Mouse (Mus musculus) adrenal gland, adult 18-20 months (tissue): ENCODE measurements around the gene Ccdc85c. TPM values are rescaled to one million over a fixed set of nuclear protein-coding genes. Genes with fewer than 3 reads are reported as not detected.

Experiments
- DNase-seq, 2 experiments: peaks; one replicate each; pipeline ENCODE4 v3.0.0; 2021 to 2022; ENCODE audit warnings: low spot score in 2 of 2
- total RNA-seq, 2 experiments: library from RNA; stranded (reverse); gene quantifications; 1 replicate in 1 of 2; 2 replicates in 1 of 2; pipeline ENCODE4 v1.2.3; 2021

Ccdc85c gene
- total RNA-seq, 2 experiments from 2014 or later = 21.3 to 22.9 TPM

DNA sequence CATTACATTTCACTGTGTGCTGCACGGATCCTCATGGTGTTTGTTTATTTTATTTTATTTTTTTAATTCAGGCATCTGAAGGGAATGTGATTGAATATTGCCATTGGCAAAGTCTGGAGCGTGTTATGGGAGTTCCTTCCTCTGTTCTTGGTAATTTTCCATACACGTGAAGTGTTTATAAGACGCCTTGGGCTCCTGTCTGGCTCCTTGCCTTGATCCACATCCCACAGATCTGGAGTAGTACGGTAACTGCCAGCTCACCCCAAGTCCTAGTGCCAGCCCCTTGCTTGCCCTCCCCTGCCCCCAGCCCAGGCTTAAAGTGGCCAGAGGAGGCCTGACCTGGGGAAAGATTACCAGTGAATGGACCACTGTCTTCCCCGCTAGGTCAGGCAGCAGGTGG, 25.8 kb upstream of the Ccdc85c start:
- DNase-seq = no peak

DNA sequence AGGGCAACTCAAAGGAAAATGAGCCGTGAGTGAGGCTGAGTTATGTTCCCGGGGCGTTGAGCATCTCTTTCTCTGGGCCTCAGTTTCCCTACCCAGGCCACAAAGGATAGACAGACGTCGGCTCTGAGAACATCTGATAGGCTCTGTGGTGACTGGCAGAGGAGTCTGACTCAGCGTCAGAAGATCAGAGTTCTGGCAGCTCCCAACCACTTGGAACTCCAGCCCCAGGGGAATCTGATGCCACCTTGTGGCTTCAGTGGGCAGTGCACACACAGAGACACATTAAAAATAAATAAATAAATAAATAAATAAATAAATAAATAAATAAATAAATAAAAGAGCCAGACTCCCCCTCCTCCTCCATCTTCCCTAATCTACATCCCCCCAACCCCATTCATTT, 21.8 kb upstream of the Ccdc85c start:
- DNase-seq = no peak

DNA sequence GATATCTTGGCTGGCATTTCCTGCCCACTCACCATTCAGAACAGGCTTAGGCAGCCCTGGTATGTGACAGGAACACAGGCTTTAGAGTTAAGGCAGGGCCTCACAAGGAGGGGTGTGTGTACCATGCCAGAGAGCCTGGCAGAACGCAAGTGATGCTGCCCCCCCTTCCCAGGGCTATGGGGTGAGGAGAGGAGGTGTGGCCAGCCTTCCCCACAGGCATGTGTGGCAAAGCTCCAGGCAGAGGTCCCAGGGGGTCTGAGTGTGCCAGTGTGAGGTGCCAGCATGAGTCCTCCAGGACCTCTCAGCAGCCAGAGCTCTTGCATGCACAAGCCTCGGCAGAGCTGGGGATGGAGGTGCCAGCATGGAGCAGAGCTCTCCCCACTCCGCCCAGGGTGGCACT, 19.4 kb upstream of the Ccdc85c start:
- DNase-seq = no peak

DNA sequence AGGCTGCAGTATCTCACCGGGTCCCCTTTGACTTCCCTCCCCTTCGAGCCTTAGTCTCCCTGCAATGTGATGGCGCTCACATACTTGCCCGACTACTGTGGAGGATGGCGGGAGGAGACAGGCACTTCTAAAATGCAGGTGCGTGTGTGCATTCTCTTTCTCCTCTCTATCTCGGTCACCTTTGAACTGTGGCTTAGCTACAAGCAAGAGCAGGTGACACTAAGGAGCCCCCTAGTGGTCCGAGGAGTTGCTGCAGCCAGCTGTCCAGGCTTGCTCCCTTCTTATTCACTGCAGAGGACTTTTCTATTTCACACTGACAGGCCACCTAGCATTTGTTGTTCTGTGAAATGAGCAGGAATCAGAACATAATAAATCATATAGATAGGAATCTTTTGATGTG, 17.7 kb upstream of the Ccdc85c start:
- DNase-seq = peak; percentile 67 to 68

DNA sequence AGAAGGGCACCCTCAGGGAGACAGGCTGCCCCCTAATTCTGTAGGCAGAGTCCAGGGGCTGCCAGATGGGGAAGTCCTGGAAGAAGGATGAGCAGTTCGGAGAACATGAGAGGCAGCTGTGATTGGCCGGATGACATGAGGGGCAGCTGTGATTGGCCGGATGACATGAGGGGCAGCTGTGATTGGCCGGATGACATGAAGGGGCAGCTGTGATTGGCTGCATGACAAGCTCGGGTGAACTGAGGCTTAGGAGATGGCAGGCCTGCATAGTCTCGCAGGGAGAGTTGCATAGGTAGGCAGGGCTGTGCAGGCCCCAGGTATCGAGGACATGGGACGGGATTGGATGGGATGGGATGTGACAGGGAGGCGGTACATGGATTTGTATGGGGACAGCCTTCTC, 17.2 kb upstream of the Ccdc85c start:
- DNase-seq = no peak

DNA sequence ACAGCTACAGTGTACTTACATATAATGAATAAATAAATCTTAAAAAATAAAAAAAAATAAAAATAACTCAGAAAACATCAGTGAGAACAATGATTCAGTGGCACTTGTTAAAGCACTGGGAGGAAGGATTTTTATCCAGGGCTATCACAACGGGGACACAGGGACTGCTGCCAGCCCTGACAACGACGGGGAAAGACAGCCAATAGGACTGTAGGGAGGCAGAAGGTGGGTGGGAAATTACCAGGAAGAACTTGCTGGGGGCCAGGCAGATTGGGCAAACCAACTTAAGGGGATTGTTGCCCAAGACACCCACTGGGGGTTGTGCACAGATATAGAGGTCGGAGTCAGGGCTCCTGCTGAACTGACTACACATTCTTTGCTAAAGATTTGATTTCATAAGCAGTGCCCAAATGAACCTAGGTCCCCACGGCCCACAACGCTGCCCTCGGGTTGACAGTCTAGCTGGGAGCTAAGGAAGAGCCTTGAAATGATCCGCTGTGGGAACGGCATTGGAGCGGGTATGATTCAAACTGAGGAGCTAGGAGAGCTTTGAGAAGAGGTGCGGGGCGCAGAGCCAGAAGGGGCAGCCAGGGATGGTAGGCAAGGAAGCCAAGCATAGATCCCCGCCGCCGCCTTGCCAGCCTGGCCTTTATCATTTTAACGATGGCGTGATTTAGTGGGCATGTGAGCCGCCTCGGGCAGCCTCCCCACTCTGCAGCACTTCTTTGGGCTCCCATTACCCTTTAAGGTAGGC, 13.1 kb upstream of the Ccdc85c start:
- no peak for DNase-seq

DNA sequence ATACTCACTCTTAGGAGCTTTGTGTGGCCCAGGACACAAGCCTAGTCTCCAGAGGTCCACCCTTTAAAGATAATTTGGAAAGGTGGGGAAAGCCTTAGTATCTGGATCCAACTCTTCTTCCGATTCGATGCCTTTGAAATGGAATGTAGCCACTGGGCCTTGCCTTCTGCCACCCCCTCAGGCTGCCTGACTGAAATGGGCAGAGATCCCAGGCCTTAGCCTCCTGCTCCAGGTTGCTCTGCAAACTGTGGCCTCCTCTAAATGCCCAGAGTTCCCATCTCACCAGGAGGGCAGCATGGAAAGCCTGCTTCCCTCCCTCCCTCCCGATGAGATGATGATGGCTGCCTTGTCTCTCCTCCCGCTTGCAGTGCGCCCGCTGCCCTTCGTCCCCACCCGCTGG, 11.8 kb upstream of the Ccdc85c start:
- no peak for DNase-seq

DNA sequence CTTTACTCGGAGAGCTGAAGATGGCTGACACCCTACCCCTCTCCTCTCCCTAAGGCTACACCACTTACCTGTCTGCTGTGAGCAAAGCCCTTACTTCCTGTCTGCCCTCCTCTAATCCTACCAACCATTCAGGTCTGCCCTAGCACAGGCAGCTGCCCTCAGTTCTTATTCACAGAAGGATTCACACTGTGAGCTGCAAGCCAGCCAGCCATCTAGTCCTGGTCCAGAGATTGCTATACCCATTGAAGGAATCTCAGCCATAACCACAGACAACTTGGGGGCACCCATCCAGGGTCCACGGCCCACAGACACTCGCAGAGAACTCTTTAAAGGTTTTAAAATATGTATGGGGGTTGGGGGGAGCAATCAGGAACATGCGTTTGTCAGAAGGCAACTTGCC, 11.2 kb upstream of the Ccdc85c start:
- DNase-seq = no peak

DNA sequence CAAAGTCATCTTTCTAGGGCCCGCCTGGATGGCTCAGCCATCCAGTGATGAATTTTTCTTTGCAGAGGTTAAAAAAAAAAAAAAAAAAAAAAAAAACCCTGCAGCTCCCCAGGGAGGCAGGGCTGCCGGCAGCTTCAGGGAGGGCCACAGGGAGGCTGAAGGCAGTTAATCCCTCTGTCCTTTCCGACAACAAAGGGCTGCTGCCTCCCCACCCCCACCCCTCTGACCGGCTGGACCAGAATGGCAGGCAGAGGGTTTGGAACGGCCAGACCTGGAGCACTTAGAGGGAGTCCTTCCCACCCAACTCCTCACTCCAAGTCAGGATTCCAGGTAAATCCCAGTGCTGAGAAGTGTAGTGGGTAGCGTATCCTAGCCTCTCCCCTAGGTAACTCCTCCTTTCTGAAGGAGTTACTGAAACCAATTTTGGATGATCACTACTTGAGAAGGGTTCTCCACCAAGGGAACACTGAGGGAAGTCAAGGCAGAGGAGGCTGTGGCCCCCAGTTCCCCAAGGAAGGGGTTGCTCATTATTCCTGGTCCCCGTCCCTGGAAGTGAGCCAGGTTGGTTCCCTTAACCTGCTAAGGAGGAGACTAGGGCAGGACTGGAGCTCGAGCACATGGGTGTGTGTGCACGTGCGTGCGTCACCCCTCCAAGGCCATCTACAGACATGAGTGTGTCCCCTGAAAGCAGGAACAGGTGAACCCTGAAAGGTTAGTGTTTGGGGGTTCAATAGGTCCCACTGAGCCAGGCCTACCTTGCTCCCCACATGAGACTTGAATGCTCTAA, 10.2 kb upstream of the Ccdc85c start:
- DNase-seq = no peak

DNA sequence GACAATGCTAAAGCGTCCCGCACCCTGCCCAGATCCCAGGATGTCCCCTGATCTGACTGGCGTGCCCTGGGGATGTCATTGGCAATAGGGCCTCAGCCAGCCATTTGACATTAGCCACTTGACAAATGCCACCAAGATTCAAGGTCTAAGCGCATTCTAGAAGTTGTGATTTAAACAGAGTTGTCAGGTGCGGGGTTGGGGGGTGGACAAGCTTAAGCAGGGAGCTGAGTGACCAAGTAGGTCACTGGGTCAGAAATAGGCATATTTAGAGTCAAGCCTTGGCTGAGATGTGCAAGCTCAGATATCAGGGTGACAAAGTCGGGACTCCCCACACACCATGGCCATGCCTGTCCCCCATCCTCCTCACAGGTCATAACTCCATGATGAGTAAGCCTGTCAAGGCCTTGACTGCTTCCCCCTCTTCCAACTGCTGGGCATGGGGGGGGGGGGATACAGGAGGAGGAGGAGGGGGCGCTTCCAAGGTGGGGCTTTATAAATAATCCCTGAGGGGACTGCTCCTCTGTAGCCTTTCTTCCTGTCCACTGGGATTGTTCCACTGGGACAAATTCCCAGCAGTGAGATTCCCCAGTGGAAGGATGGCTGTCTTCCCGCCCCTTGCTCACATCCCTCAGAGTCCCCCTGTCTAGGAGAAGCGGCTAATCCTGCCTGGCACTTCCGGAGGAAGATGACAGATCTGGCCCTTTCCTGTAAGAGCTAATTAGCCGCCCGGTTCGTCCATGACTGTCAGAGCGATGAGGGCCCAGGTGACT, 9.4 kb upstream of the Ccdc85c start:
- no peak for DNase-seq

DNA sequence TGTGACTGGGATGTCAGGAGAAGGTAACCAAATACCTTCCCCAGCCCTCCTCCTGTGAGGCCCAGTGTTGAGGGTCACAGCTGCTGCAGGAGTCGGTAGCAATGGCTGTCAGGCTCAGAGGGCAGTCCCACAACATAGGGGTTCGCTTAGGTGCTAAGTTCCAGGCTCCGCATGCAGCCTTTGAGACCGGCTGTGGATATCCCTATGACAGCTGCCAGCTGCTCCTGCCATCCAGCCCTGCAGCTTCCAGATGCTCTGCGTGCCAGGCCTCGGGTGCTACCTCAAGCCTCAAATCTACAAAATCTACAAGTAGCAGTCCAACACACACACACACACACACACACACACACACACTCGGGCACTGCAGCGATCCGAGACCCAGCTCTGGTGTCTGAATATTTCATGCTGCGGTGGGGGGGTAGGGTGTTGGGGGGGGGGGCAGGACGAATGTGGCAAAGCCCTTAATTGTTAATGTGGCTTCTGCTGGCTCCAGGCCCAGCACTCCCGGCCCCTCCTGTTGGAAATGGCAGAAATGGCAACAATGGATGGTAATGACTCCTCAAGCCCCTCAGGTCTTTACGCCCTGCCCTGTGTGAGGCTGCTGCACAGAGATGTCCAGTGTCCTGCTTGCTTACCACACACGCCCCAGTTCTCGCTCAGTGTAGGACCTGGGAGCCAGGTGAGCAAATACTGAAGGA, 3.1 kb upstream of the Ccdc85c start:
- DNase-seq = no peak

DNA sequence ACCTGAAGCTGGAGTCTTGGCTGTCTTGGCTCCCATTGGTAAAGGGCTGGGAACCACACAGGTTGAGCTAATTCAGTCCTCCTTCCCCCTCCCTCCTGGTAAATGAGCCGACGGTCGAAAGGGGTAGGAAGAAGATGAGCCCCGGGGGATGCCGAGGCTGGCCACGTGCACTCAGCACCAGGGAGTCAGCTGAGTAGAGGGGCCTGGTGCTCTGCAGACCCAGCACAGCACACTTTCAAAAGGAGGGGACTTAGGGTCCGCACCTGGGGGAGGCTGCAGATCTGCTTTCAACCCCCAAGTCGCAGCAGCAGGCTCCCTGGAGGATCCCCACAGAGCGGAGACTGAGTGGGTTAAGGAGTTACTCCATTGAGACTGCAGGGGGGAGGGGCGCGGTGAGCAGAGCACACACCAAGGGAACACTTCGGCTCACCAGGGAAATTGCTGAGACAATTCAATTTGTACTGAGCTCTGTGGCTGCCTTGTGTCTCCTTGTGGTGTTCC, 2.2 kb upstream of the Ccdc85c start:
- DNase-seq = no peak

DNA sequence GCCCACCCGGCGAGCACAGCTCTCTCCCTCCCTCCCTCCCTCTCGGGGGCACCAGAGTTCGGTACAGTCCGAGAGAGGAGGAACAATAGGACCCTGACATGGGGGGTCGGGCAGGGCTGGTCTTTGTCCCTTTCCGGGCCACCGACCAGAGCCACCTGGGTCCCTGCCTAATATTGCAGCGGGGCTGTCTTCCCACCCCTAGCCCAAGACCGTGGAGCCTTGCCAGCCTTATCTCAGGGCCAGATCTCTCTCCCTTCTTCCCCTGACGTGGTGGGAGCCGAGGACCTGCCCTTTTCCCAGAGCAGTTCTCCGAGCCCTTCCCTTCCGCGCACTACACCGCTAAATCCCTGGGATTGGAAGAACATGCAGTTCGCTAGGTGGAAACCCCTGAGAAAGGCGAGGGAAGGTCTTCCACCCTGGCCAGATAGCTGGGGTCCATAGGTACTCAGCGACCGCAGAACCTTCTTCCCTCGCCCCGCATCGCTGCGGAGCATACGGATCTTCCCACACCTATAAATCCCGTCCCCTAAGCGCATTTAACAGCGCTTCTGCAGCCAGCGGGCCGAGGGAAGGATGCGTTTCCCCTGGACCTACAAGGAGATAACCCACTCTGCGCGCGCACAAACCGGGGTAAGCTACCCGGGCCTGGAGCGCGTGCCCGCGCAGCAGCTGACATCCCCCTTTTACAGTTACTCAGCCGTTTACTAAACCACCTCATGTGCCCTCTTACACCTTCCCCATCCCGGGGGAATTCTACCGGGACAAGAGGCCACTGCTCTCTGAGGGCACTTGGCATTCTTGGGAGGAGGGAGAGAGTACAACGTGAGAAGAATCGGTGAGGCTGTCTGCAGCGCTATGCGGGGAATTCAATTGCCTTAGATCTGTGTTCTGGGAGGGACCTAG, 946 bp upstream of the Ccdc85c start:
- DNase-seq = peak in 1 of 2 experiments; percentile 43

DNA sequence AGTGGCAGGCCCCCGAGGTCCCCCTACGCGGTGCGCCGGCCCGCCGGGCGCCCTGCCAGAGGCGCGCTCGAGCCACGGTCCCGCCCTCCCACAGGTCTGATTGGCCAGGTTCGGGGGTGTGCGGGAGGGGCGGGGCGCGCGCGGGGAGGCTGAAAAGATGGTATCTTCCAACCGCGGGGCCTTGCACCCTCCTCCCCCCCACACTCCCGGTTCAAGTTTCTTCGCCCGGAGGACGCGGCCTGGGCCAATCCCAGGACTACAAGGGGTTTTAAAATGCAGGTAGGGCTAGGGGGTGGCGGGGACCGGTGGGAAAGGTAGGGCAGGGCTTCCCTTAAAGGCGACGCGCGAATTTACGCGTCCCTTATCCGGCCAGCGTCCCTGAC, 274 bp upstream of the Ccdc85c start:
- DNase-seq = peak; percentile 96 to 97

DNA sequence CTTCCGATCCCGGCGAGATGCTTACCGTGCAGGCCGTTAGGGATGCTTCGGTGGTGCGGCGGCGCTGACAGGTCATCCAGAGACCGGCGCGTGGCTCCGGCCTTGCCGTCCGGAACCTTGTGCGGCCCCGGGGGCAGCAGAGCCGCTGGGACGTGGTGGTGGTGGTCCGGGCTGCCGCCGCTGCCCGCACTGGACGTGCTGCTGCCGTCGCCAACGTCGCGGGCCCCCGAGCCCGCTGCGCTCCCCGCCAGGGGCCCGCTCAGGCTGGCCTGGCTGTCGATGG, 971 bp downstream of the Ccdc85c start:
- DNase-seq = no peak

DNA sequence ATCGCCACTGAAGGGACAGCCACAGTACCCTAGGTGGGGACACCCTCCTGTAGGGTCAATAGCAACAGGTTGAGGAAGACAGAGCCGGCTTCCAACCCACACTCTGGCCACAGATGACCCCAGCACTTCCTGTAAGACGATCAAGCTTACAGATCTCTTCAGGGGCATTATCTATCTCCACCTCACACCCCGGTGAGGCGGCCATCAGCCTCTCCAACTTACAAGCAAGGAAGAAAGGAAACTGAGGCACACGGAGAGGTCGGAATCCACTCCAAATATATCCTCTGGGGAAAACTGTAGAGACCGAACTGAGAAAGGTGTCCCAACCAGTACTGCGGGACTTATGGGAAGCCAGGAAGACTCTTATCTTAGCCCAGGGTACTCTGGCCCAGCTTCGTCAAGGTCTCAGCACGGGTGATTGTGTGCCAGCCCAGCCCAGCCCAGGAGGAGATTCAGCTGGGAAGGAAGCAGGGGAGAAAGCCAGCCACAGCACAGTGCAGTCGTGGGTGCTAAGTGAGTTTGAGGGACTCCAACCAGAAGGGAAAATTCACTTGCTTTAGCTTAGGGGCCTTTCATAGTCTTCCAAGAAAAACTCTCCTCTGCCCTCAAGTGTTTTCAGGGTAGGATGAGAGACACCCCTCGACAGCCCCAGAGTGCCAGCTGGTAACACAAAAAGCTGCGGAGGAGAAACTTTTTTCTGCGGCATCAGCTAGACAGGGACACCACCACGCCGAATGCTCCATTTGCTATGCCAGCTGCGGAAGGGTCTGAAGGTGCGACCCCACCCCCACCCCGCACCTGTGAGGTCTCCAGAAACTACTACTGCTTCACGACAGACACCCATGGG, 1.5 kb downstream of the Ccdc85c start:
- DNase-seq = no peak

DNA sequence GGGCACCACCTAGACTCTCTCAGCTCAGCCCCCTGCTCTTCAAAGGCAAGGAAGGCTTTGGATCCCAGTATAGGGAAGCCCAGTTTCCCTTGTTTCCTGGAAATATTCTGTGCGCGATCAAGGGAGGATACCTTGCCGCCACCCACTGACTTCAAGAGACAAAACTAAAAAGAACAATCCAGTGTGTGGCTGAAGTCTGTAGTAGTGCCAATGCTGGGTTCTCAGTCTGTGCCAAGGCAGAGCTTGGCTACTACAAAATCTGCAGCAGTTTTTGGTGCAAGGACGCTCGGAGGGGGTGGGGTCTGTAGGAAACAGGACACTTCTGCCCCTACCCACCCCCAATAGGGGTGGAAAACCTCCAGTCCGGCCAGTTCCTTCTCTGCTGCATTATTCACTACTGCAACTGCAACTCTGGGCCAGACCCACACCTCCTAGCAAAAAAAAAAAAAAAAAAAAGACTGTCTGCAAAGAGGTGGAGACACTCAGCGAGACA, 3.0 kb downstream of the Ccdc85c start:
- DNase-seq = no peak

DNA sequence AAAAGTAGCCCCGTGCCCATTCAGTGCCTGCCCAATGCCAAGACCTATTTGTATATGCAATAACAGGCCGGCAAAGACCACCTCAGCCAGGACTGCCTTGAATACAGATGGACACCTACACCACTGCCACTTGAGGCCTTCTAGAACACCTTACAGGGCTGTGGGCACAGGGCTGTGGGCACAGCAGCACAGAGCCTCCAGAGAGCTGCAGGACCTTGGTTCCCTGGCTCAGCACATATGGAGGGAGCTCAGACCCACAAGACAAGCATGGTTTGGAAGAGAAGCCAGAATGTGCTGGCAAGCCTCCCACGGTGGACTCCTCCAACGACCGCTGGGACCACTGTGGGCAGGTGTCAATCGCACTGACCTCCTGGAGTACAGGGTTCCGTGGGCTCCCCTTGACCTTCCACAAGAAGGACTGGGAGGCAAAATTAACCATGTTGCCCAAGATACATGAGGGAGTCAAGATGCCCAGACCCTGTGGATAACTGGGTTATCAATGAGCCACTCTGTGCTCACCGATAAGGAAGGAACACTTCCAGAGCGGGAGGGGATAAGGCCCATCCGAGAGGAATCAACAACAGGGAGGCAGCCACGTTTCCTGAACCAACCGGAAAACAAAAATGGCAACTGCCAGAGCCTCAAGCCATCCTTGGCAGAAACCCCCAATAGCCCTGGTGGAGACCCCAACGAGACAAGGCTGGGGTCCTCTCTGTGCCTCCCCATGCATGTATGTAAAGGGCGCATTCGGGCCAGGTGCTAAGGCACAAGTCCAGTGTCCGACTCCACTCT, 3.7 kb downstream of the Ccdc85c start:
- no peak for DNase-seq
